Mouse (Mus musculus) brown adipose tissue, adult 24 weeks (tissue): ENCODE results near the gene Lyst. TPM values are rescaled to one million over a fixed set of nuclear protein-coding genes. Genes with fewer than 3 reads are reported as not detected.

Experiments
- H3K27ac ChIP-seq: fragments of 200-500 bp; replicated peaks from 2 replicates; pipeline ENCODE4 v1.5.1; 2012; ENCODE audit warnings: low read depth, mild to moderate bottlenecking, low read length
- H3K4me1 ChIP-seq: fragments of 200-500 bp; 2 replicates; pipeline ENCODE4 v1.6.1; 2012; ENCODE audit warnings: low read length, mixed read lengths; ENCODE audit not compliant: control insufficient read depth, insufficient read depth, insufficient read length
- H3K4me3 ChIP-seq: fragments of 200-500 bp; 2 replicates; pipeline ENCODE4 v1.5.1; 2012; ENCODE audit warnings: low read depth, mild to moderate bottlenecking, low read length, moderate library complexity; ENCODE audit not compliant: insufficient read depth
- polyA plus RNA-seq: library from polyadenylated mRNA; stranded (reverse); fragments of >200 nt; gene quantifications from 2 replicates; pipeline ENCODE4 v1.2.4, GENCODE M21; 2012; ENCODE audit not compliant: missing spikeins, insufficient read depth, insufficient read length

Lyst gene
- polyA plus RNA-seq, 1 experiment, result 21.4 TPM

GRCm38 (mm10) chr13:13775778-13776494, 185.7 kb downstream of the Lyst start:
- H3K4me1 ChIP-seq, result no peaks in the 10 kb centered on the region
- H3K27ac ChIP-seq, result no peak overlapping the region
- H3K4me3 ChIP-seq, result no peak overlapping the region

GRCm38 (mm10) chr13:13777052-13777451, 186.9 kb downstream of the Lyst start:
- no peak overlapping the region for H3K4me3 ChIP-seq
- H3K4me1 ChIP-seq, result no peaks in the 10 kb centered on the region
- no peak overlapping the region for H3K27ac ChIP-seq

- Histone ChIP-seq H3K4me3 (no peak overlapping the region), H3K4me1 (no peaks in the 10 kb centered on the region), H3K27ac (no peak overlapping the region)
Observed at GRCm38 (mm10) chr13:13777696-13778095, 187.5 kb downstream of the Lyst start.

- H3K4me1 ChIP-seq, result no peaks in the 10 kb centered on the region; the same call in 1 of the 2 replicates
- no peak overlapping the region for H3K27ac ChIP-seq
- H3K4me3 ChIP-seq, result no peak overlapping the region
Observed at GRCm38 (mm10) chr13:13778837-13779458, 188.8 kb downstream of the Lyst start.

DNA sequence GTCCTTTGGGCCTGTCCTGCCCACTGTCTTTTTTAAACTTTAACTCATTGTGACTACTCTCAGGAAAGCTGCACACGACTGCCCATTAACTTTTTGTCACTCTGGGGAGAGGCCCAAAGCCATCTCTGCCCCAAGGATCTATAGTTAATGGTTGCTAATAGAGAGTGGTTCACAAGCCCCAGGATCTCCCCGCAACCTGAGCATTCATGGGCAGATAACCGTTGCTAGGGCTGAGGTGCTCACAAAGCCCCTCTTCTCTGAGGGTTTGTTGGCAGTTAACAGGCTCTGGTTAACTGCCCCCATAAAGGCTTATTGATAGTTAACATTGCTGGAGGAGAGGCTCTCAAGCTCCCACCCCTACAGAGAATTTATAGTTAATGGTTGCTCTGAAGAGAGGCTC, 190.1 kb downstream of the Lyst start:
- Histone ChIP-seq H3K4me3 (no peak overlapping the region), H3K4me1 (no peaks in the 10 kb centered on the region; the same call in 1 of the 2 replicates), H3K27ac (no peak overlapping the region)

GRCm38 (mm10) chr13:13781026-13781425, 190.8 kb downstream of the Lyst start:
- H3K4me1 ChIP-seq, result peaks cover 2% of the 10 kb centered on the region; the same call in 1 of the 2 replicates
- no peak overlapping the region for H3K4me3 ChIP-seq
- H3K27ac ChIP-seq, result no peak overlapping the region

DNA sequence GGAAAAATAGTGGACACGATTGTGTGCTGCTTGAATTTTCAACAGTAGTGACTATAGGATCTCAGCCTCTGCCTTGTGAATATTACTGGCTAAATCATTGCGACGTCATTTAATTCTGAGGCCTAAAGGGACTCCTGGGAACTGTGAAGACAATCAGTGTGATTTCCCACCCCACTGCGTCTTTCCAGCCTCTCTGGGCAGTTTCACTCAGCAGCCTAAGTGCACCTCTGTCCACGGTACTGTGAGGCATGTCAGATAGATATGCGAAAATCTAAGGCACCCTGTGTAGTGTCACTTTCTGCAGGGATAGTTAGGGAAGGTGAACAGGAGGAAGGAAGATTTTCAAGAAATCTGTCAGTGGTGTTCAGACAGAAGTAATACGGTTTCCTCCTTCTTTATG, 193.1 kb downstream of the Lyst start:
- peaks cover 2% of the 10 kb centered on the region; the same call in 1 of the 2 replicates for H3K4me1 ChIP-seq
- H3K27ac ChIP-seq, result no peak overlapping the region
- H3K4me3 ChIP-seq, result no peak overlapping the region

- Histone ChIP-seq H3K4me3 (peak within 1 kb of the TSS; percentile 61), H3K4me1 (peaks cover 2% of the 10 kb centered on the region; the same call in 1 of the 2 replicates), H3K27ac (no peak within 1 kb of the TSS)
Observed at GRCm38 (mm10) chr13:13783894-13784419, 193.8 kb downstream of the Lyst start, which contains the start of gene Gng4. Gene Gng4 (plus strand): TSS chr13:13784059.

DNA sequence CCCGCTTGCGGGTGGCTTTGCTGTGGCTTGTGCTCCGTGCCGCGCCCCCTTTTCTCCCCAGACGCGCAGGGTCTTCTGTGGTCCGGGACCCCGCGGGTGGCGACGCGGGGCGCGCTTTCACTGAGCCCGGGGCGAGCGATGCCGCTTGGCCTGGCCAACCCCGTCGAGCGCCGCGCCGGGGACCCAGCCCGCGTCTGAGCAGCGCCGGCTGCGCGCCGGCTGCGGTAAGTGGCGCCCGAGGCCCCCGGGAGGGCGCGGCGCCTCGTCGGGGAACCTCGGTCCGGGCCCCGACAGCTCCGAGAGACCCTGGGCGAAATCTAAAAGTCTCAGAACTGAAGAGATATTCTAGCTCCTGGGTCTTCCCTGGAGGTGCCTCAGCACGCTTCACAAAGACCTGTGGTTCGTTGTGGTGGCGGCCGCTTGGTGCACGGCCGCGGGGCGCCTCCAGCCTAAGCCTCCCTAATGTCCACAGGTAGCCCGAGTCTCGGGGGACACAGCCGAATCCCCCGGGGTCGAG, 194.3 kb downstream of the Lyst start:
- peak overlapping the region; percentile 61 for H3K4me3 ChIP-seq
- H3K4me1 ChIP-seq, result peaks cover 2% of the 10 kb centered on the region; the same call in 1 of the 2 replicates
- no peak overlapping the region for H3K27ac ChIP-seq

- H3K4me3 ChIP-seq, result peak overlapping the region; percentile 61
- H3K27ac ChIP-seq, result no peak overlapping the region
- peaks cover 2% of the 10 kb centered on the region; the same call in 1 of the 2 replicates for H3K4me1 ChIP-seq
Observed at GRCm38 (mm10) chr13:13784981-13785783, 195.0 kb downstream of the Lyst start.

DNA sequence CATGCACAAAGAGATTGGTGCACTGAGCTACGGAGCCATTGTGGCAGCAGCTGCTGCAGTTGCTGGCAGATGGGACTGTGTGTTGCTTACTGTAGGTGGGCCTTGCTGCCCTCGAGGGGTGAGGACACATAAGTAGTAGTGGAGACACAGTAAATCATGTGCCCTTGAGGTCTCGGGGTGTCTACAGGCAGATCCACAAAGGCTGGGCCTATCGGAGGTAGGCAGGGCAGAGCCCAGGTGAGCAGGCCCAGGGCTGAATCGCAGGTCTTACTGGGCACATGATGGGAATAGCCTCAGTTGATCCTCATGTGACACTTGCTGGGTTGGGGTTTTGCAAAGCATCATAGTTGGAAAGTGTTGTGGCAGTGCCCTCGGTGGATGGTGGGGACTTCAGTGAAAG, 196.8 kb downstream of the Lyst start:
- peaks cover 2% of the 10 kb centered on the region; the same call in 1 of the 2 replicates for H3K4me1 ChIP-seq
- no peak overlapping the region for H3K4me3 ChIP-seq
- no peak overlapping the region for H3K27ac ChIP-seq

DNA sequence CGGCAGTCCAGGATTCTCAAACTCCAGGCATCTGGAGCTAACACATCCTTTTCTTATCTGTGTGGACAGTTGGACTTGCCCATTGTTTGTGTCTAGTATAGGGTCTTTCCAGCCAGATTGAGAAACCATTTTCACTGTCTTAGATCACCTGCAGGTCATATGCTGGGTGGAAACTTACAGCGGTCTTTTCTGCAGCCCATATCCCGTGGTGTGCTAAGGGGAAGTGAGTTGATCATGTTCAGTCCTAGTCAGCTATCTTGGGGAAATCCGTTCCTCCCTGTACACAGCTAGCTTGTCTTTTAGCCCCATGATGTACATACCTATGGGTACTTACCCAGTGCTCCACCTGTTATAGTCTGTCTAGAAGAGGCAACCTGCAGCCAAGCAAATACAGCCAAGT, 197.9 kb downstream of the Lyst start:
- Histone ChIP-seq H3K27ac (no peak overlapping the region), H3K4me3 (no peak overlapping the region), H3K4me1 (peaks cover 2% of the 10 kb centered on the region; the same call in 1 of the 2 replicates)

- no peak overlapping the region for H3K4me3 ChIP-seq
- H3K27ac ChIP-seq, result no peak overlapping the region
- H3K4me1 ChIP-seq, result no peaks in the 10 kb centered on the region
Observed at GRCm38 (mm10) chr13:13791981-13792380, 201.8 kb downstream of the Lyst start.

DNA sequence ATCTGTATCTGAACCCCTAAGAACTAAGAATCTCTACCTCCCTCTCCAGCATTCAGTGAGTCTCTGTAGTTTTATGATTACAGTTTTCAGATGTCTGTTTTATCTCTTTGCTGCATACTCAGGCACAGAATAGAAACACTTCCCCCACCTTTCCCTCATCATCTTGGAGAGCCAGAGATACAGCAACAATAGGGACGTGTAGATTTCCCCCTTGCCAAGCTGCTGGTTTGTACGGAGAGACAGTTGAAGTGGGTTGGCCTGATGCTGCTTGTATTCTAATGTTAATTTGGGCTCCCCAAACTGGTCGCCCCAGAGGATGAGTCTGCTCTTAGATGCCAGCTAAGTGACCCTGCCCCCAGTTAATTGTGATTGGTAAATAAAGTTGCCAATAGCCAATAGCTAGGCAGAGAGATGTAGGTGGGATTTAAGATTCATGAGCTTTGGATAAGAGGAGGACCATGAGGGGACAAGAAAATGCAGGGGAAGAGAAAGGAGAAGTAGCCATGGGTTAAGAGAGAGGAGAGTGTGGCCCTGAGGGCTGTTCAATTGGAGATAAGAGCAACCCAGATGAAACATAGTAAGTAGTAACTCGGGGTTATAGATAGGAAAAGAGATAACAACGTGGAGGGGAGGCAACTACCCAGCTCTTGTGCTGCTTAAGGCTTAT, 205.1 kb downstream of the Lyst start:
- no peaks in the 10 kb centered on the region for H3K4me1 ChIP-seq
- H3K27ac ChIP-seq, result no peak overlapping the region
- H3K4me3 ChIP-seq, result no peak overlapping the region
